Mouse (Mus musculus) lung, adult 2 months (tissue): ENCODE data around the gene Kif3c.

Experiments
- CTCF ChIP-seq: fragments of 200-500 bp; IDR thresholded peaks from 2 replicates; pipeline ENCODE4 v1.5.1; 2011; ENCODE audit warnings: mild to moderate bottlenecking, low read length, control low read depth; ENCODE audit not compliant: insufficient read depth
- POLR2A ChIP-seq: fragments of 200-500 bp; IDR thresholded peaks from 2 replicates; pipeline ENCODE4 v1.6.1; 2011; ENCODE audit warnings: low read depth, mild to moderate bottlenecking, control low read depth, low read length, borderline replicate concordance; ENCODE audit errors: extremely low read depth

DNA sequence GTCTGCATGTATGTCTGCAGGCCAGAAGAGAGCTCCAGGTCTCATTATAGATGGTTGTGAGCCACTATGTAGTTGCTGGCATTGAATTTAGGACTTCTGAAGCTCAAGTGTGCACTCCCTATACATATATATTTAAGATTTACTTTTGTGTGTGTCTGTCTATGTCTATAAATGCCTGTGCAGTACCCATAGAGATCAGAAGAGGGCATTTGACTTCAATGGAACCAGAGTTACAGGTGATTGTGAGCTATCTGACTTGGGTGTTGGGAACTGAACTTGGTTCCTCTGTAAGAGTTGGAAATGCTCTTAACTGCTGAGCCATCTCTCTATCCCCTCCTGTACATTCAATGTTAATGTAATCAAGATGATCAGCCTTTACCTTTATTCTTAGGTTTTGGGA lies 66.1 kb downstream of the Kif3c start:
- TF ChIP-seq POLR2A (no peak), CTCF (no peak)
